Comparison of ENCODE assay signal across 8 mouse cellular contexts in genomic region chr7:68302586-68303433, GRCm38 (mm10). TPM values are rescaled to one million over a fixed set of nuclear protein-coding genes. Genes with fewer than 3 reads are reported as not detected.
DNase-seq lines count a peak whose midpoint lies in the region; ATAC-seq lines count a peak whose summit lies in the region.

No protein-coding gene starts in this region.

- H3K4me1 ChIP-seq in brown adipose tissue, adult 24 weeks (ENCODE audit: control insufficient read depth, insufficient read depth, insufficient read length, low read length): no peaks in the 10 kb centered on the region
- 0 out of 4 replicates have a peak, but pooled peaks cover 0 to 5% of the 10 kb centered on the region in 2 experiments for H3K4me1 ChIP-seq in heart, embryonic 14.5 days (ENCODE audit: control insufficient read depth in 2 of 2, insufficient read depth in 2 of 2, low read length in 2 of 2)
- peaks cover 8% of the 10 kb centered on the region; the same call in 1 of the 2 replicates for H3K4me1 ChIP-seq in liver, embryonic 13.5 days (replicated peaks)
- H3K4me1 ChIP-seq in stomach, embryonic 16.5 days (ENCODE audit: control insufficient read depth, insufficient read depth, low read length): no peaks in the 10 kb centered on the region

- peak; percentile 72 for ATAC-seq in erythroid progenitor cell, adult 5-6 weeks (replicated peaks; ENCODE audit: low FRiP score, poor library complexity, severe bottlenecking)
- ATAC-seq in heart, embryonic 14.5 days (ENCODE audit: insufficient number of reproducible peaks, insufficient read depth, low FRiP score, low read depth): 0 out of 2 replicates have a peak, but pooled peaks have one; percentile 31
- no peak for ATAC-seq in liver, embryonic 13.5 days (ENCODE audit: low read depth)
- ATAC-seq in stomach, embryonic 16.5 days (ENCODE audit: insufficient read depth, low FRiP score): peak; percentile 71

- no peak overlapping the region for H3K27ac ChIP-seq in brown adipose tissue, adult 24 weeks (replicated peaks; ENCODE audit: low read depth, low read length)
- H3K27ac ChIP-seq in heart, embryonic 14.5 days (replicated peaks in 1 of 2; ENCODE audit: control insufficient read depth in 1 of 2, insufficient read depth in 1 of 2, low read depth in 2 of 2, low read length in 2 of 2): no peak overlapping the region
- no peak overlapping the region for H3K27ac ChIP-seq in liver, embryonic 13.5 days
- H3K27ac ChIP-seq in stomach, embryonic 16.5 days (ENCODE audit: low read length): no peak overlapping the region

- peak overlapping the region; percentile 39 for H3K9ac ChIP-seq in heart, embryonic 14.5 days (ENCODE audit: low read length)
- peak overlapping the region; percentile 36; the same call in 1 of the 2 replicates for H3K9ac ChIP-seq in liver, embryonic 13.5 days
- H3K9ac ChIP-seq in stomach, embryonic 16.5 days (ENCODE audit: low read length): peak overlapping the region; percentile 22; the same call in 1 of the 2 replicates

- no peaks in the 10 kb centered on the region for H3K9me3 ChIP-seq in heart, embryonic 14.5 days (ENCODE audit: control insufficient read depth, low read length)
- no peaks in the 10 kb centered on the region for H3K9me3 ChIP-seq in liver, embryonic 13.5 days (replicated peaks)
- no peaks in the 10 kb centered on the region for H3K9me3 ChIP-seq in stomach, embryonic 16.5 days (replicated peaks; ENCODE audit: control insufficient read depth, low read length)

- WGBS in heart, embryonic 14.5 days: 26% methylated on average over 18 of the region's 18 CpGs
- 23% methylated on average over 18 of the region's 18 CpGs for WGBS in liver, embryonic 13.5 days (ENCODE audit: insufficient replicate concordance)
- 21% methylated on average over 18 of the region's 18 CpGs for WGBS in stomach, embryonic 16.5 days

- no peaks in the 10 kb centered on the region for H3K36me3 ChIP-seq in heart, embryonic 14.5 days (ENCODE audit: control insufficient read depth, insufficient read depth, low read length)
- H3K36me3 ChIP-seq in liver, embryonic 13.5 days: no peaks in the 10 kb centered on the region
- no peaks in the 10 kb centered on the region for H3K36me3 ChIP-seq in stomach, embryonic 16.5 days (ENCODE audit: control insufficient read depth, insufficient read depth, low read length)

- peak overlapping the region; percentile 57 for H3K4me2 ChIP-seq in heart, embryonic 14.5 days (ENCODE audit: low read length)
- peak overlapping the region; percentile 58 for H3K4me2 ChIP-seq in liver, embryonic 13.5 days
- peak overlapping the region; percentile 47 for H3K4me2 ChIP-seq in stomach, embryonic 16.5 days (ENCODE audit: low read depth, low read length)

- DNase-seq in CD4-positive, CD25-positive, alpha-beta regulatory T cell, adult 2 months (ENCODE audit: low read depth, low spot score): peak; percentile 87
- peak; percentile 80 for DNase-seq in kidney, postnatal 10 days
- DNase-seq in liver, embryonic 13.5 days: peak; percentile 37
- DNase-seq in neural tube, embryonic 10.5 days (ENCODE audit: extremely low spot score, low spot score): peak; percentile 79

- peak overlapping the region; percentile 59 for H3K4me3 ChIP-seq in brown adipose tissue, adult 24 weeks (ENCODE audit: insufficient read depth, low read depth, low read length)
- peak overlapping the region in 1 of 2 experiments; percentile 26; a peak in 3 of 4 replicates for H3K4me3 ChIP-seq in heart, embryonic 14.5 days (ENCODE audit: control insufficient read depth in 1 of 2, insufficient read depth in 1 of 2, low read depth in 1 of 2, low read length in 2 of 2)
- peak overlapping the region; percentile 38 for H3K4me3 ChIP-seq in liver, embryonic 13.5 days (replicated peaks)
- H3K4me3 ChIP-seq in stomach, embryonic 16.5 days (replicated peaks; ENCODE audit: low read length): peak overlapping the region; percentile 26

- no peaks in the 10 kb centered on the region for H3K27me3 ChIP-seq in heart, embryonic 14.5 days (ENCODE audit: control insufficient read depth, insufficient read depth, low read length)
- H3K27me3 ChIP-seq in liver, embryonic 13.5 days: no peaks in the 10 kb centered on the region
- H3K27me3 ChIP-seq in stomach, embryonic 16.5 days (ENCODE audit: control insufficient read depth, insufficient read depth, low read length): no peaks in the 10 kb centered on the region

RNA-seq across cellular contexts. Expression of gene Fam169b, which starts 29.2 kb away (rescaled TPM):
- polyA plus RNA-seq in brown adipose tissue, adult 24 weeks (2012; ENCODE audit: insufficient read depth, insufficient read length, missing spikeins): not detected in 2 replicates
- 2.2 and 2.5 TPM in 2 replicates for total RNA-seq in erythroid progenitor cell, adult 5-6 weeks (2015; ENCODE audit: low replicate concordance)
- total RNA-seq in erythroid progenitor cell, adult 5-6 weeks (2017; ENCODE audit: low replicate concordance): 0.51 and 3.0 TPM in 2 replicates
- 0.05 and 0.57 TPM in 2 replicates for polyA plus RNA-seq in heart, embryonic 14.5 days (2014; fragmentation: Nextera tagmentation; extraction: Ambion mirVana)
- 0.14 and 0.32 TPM in 2 replicates for polyA plus RNA-seq in liver, embryonic 13.5 days (2015; fragmentation: Nextera tagmentation; extraction: Ambion mirVana)
- 0.34 and 0.37 TPM in 2 replicates for polyA plus RNA-seq in stomach, embryonic 16.5 days (2015; fragmentation: Nextera tagmentation; extraction: Ambion mirVana)

RNA-seq across cellular contexts. Expression of gene Pgpep1l, which starts 38.8 kb away (rescaled TPM):
- not detected in 2 replicates for polyA plus RNA-seq in brown adipose tissue, adult 24 weeks (2012; ENCODE audit: insufficient read depth, insufficient read length, missing spikeins)
- not detected in 2 replicates for total RNA-seq in erythroid progenitor cell, adult 5-6 weeks (2015; ENCODE audit: low replicate concordance)
- total RNA-seq in erythroid progenitor cell, adult 5-6 weeks (2017; ENCODE audit: low replicate concordance): not detected in 2 replicates
- 0.42 TPM in 2 replicates for polyA plus RNA-seq in heart, embryonic 14.5 days (2014; fragmentation: Nextera tagmentation; extraction: Ambion mirVana)
- polyA plus RNA-seq in liver, embryonic 13.5 days (2015; fragmentation: Nextera tagmentation; extraction: Ambion mirVana): not detected in 2 replicates
- polyA plus RNA-seq in stomach, embryonic 16.5 days (2015; fragmentation: Nextera tagmentation; extraction: Ambion mirVana): not detected in 2 replicates

Comparison
In these comparisons a context has a peak if more than half of its experiments do, and no peak if none do; other contexts are left out.
1. DNase-seq: peak in every context shown above with its lines; median percentile 87 in CD4-positive, CD25-positive, alpha-beta regulatory T cell, adult 2 months; 80 in kidney, postnatal 10 days; 79 in neural tube, embryonic 10.5 days; 37 in liver, embryonic 13.5 days.